Mouse (Mus musculus) lung, postnatal 0 days (tissue): ENCODE results near the gene Vamp8.

Experiments
- CTCF ChIP-seq: IDR thresholded peaks from 2 replicates; pipeline ENCODE4 v1.5.1; 2016; ENCODE audit warnings: antibody characterized with exemption, mild to moderate bottlenecking
- EP300 ChIP-seq: IDR thresholded peaks from 2 replicates; pipeline ENCODE4 v1.6.1; 2016; ENCODE audit warnings: antibody characterized with exemption, mild to moderate bottlenecking, control low read depth

DNA sequence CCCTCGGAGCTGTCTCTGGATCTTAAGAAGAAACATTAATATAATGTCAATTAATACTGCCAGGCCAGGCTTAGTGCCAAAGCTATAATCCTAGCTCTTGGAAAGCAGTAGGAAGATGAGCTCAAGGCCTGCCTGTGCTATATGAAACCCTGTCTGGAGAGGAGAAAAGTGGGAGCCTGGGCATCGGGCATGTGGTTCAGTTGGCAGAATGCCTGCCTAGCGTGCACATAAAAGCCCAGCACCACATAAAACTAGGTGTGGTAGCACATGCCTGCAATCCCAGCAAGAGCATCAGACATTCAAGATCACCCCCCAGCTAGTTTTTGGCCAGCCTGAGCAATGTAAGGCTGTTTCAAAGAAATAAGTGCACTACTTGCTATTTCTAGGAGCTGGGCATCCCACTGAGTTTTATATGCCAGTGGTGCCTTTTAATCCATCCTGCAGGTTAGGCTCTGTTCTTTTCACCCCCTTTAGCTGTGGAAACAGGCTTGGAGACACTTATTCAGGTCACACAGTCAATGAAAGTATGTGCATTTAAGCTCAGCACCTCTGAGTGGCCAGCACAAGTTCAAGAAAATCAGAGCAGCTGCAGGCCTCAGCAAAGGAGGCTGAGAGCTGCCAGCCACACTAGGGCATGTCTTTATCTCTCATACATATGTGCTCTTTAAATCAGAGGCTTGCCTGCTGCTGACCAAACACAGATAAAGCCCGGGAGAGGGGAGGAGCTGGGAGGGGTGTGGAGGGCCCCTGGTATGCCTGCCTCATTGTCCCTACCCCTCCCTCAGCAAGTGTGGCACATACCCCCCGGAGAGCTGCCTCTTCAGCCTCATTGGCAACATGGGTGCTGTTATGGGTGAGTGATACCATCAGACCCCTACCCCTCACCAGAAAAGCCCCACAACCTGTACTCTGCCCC, 33.1 kb downstream of the Vamp8 start:
- TF ChIP-seq EP300: no peak
- no peak for TF ChIP-seq CTCF
